Mouse (Mus musculus): ENCODE measurements around the gene Cep68.

The Cep68 gene

DNA sequence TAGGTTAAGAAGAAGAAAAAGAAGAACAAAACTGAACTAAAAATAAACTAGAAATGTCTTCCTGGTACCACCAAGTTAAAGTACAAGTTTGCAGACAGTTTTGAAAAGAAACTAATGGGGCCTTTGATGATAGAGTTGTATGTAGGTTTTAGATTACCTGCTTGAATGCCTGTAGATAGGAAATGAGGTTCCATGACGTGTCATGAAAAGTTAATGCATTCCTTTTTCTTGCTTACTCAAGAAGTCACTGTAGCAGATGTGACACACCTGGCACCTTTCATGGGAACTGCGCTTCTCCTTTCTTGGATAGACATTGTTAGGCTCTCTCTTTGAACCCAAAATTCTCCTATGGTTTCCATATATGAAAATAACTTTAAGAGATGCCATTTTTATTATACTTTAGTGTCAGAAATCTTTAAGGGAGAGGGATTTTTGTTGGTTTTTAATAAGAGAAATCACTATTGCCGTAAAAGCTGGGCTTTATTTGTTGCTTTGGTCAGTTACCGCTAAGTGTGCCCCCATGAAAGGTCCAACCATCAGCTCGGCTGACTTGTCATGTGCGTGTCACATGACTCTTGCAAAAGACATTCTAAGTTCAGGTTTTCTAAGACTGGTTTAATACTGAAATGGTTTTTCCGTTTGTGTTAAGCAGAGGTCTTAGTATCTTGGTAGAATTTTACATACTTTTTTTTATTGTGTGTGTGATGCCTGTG is 46.8 kb downstream of the Cep68 start:
- peak; percentile 18 to 26 for DNase-seq

GRCm38 (mm10) chr11:20201661-20202101 is 47.5 kb downstream of the Cep68 start:
- no peak for DNase-seq

DNA sequence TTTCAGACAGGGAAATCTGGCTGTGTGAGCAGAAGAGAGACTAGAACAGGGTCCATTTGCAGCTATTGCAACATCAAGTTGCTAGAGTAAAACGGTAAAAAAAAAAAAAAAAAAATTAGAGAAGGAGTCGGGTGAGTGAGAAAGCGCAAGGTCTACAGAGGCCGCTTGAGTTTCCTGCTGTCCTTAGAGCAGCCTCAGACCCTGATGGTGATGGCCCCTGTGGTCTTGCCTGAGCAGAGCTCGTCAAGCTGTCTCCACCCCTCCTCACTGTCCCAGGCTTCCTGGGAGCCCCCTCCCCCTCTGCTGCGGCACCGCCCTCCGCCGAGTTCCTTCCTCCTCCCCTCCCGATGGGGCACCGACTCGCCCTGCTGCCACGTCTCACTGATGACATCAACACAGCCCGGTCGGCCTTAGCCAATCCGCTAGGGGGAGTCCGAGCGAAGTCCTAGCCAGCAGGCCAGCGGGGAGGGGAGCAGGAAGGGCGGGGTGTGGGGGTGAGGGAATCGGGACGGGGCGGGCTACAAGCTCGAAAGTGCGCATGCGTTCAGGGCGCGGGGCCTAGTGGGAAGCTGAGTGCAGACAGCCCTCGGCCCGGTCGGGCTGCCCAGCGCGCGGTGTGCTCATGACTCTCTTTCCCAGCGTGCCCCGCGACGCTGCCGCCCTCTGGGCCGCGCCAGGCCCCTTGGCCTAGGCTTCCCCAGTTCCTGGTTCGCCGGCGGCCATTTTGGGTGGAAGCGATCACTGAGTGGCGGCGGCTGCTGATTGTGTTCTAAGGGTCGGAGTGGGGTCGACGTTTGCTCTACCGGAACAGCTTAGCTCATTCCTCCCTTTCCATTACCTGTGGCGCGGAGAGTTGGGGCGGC is 48.3 kb downstream of the Cep68 start, which contains the start of gene Rab1a:
Gene Rab1a, plus strand, starts transcription at position 720 of the 863 bp plus-strand sequence.
- peak; percentile 99 for DNase-seq

DNA sequence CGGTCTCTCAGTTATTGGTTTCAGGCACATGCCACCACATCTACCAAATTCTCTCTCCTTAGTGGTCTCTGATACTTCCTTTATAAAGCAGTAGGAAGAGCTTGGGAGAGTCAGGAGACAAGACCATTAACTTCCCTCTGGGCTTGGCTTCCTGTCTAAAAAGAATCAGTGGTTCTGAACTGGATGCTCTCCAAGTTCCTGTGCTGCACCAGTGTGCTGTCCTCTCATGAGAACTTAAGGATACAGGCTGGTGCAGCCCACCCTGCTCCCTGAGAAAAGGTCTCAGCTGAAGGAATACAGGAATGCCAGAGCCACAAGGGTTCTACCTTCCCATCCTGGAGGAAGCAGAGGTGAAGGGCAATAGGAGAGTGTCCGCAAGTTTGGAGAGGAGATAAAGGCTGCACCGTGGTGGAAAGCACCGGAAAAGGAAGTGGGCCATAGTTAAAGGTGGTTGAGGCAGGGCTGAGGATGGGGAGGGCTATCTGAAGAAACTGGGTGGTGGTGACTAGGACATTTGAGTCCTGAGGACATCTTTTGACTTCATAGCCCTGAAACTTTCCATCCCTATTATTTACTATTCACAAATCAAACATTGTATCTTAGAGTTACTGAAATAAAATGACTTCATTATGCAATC is 56.0 kb downstream of the Cep68 start:
- no peak for DNase-seq

GRCm38 (mm10) chr11:20187271-20187670 is 62.0 kb downstream of the Cep68 start:
- no peak for DNase-seq

Measured in B cell, adult 2 months (primary cell).